Mouse (Mus musculus): ENCODE data around the gene Crybg3.
A peak's percentile ranks its signal among the peaks of the same experiment; 100 is the strongest.

Crybg3 gene

GRCm38 (mm10) chr16:59600311-59601251, at the start of gene Crybg3:
Gene Crybg3, minus strand, starts transcription at chr16:59600979.
- peak; percentile 83 for DNase-seq

GRCm38 (mm10) chr16:59643766-59644165, 43.0 kb upstream of the Crybg3 start:
- no peak for DNase-seq

- no peak for DNase-seq
These were observed 39.2 kb upstream of the Crybg3 start for GRCm38 (mm10) chr16:59639985-59640384.

- DNase-seq, result peak; percentile 94
These were observed 38.4 kb upstream of the Crybg3 start, which contains the start of gene Arl6 for GRCm38 (mm10) chr16:59639102-59639691. Gene Arl6, minus strand, starts transcription at chr16:59639391.

GRCm38 (mm10) chr16:59634598-59634997, 33.8 kb upstream of the Crybg3 start:
- DNase-seq, result no peak

GRCm38 (mm10) chr16:59621554-59621953, 20.8 kb upstream of the Crybg3 start:
- no peak for DNase-seq

- peak; percentile 56 for DNase-seq
These were observed 16.4 kb upstream of the Crybg3 start for GRCm38 (mm10) chr16:59617167-59617566.

GRCm38 (mm10) chr16:59615675-59616074, 14.9 kb upstream of the Crybg3 start:
- DNase-seq, result no peak

- DNase-seq, result no peak
These were observed 10.0 kb upstream of the Crybg3 start for GRCm38 (mm10) chr16:59610750-59611149.

GRCm38 (mm10) chr16:59604078-59604781, 3.5 kb upstream of the Crybg3 start:
- no peak for DNase-seq

GRCm38 (mm10) chr16:59599411-59600265, 1.1 kb downstream of the Crybg3 start:
- DNase-seq, result no peak

- DNase-seq, result no peak
These were observed 1.8 kb downstream of the Crybg3 start for GRCm38 (mm10) chr16:59598997-59599396.

GRCm38 (mm10) chr16:59597256-59597655, 3.5 kb downstream of the Crybg3 start:
- no peak for DNase-seq

GRCm38 (mm10) chr16:59594714-59595113, 6.1 kb downstream of the Crybg3 start:
- no peak for DNase-seq

GRCm38 (mm10) chr16:59590790-59591189, 10.0 kb downstream of the Crybg3 start:
- no peak for DNase-seq

- no peak for DNase-seq
These were observed 12.3 kb downstream of the Crybg3 start for GRCm38 (mm10) chr16:59588351-59589025.

- no peak for DNase-seq
These were observed 13.0 kb downstream of the Crybg3 start for GRCm38 (mm10) chr16:59587816-59588215.

- DNase-seq, result no peak
These were observed 13.9 kb downstream of the Crybg3 start for GRCm38 (mm10) chr16:59586911-59587310.

- peak; percentile 22 for DNase-seq
These were observed 14.5 kb downstream of the Crybg3 start for GRCm38 (mm10) chr16:59586276-59586675.

- DNase-seq, result no peak
These were observed 15.0 kb downstream of the Crybg3 start for GRCm38 (mm10) chr16:59585706-59586244.

GRCm38 (mm10) chr16:59583515-59583914, 17.3 kb downstream of the Crybg3 start:
- no peak for DNase-seq

GRCm38 (mm10) chr16:59579237-59579636, 21.5 kb downstream of the Crybg3 start:
- no peak for DNase-seq

All from lung, postnatal 14 days (tissue).